Comparison of ENCODE assay signal across 24 mouse cellular contexts in genomic region chr10:8207358-8207757, GRCm38 (mm10).
A peak's percentile ranks its signal among the peaks of the same experiment; 100 is the strongest.
DNase-seq lines count a peak whose midpoint lies in the region; ATAC-seq and TF ChIP-seq lines count a peak whose summit lies in the region.
"Had no signal": no experiment of that assay in that cellular context is flagged by ENCODE, and none has a peak within 500 bp of the region (broad histone marks: within the 10 kb centered on the region; RNA-seq: fewer than 3 reads in every experiment).

No protein-coding gene starts in this region.

- DNase-seq in heart, adult 11 months, result peak; percentile 84
- DNase-seq in heart, adult 8-10 months (ENCODE audit: low spot score), result no peak
- DNase-seq in R1 (ENCODE audit: low read depth, low spot score), result peak; percentile 72
- DNase-seq in testis, postnatal 14 days (ENCODE audit: low spot score), result peak; percentile 87
- DNase-seq in layer of hippocampus, adult 9-11 months, result no peak
- DNase-seq in ovary, postnatal 36 days (ENCODE audit: low spot score), result no peak
- DNase-seq: adrenal gland, adult 2 months; adrenal gland, postnatal 10 days; adrenal gland, postnatal 25 days; B cell, adult 2 months; cerebellum, adult 11 months; cerebellum, adult 18-20 months; cerebellum, adult 8-10 months; cerebellum, adult 9-11 months; cerebellum, postnatal 14 days; cerebellum, postnatal 36 days; embryo, embryonic 11 days had no signal

- peak overlapping the region; percentile 66 for H3K4me3 ChIP-seq in testis, adult 2 months (ENCODE audit: control insufficient read depth, low read depth, low read length)
- H3K4me3 ChIP-seq: embryonic facial prominence, embryonic 13.5 days; embryonic facial prominence, embryonic 15.5 days; erythroblast, embryonic 14.5 days had no signal

- ATAC-seq in erythroid progenitor cell, adult 5-6 weeks (replicated peaks; ENCODE audit: low FRiP score, poor library complexity, severe bottlenecking), result no peak
- ATAC-seq: forebrain, embryonic 14.5 days; forebrain, embryonic 16.5 days had no signal

- TF ChIP-seq CTCF in testis, adult 2 months (IDR thresholded peaks at IDR 0.05; ENCODE audit: control insufficient read depth, insufficient read depth, insufficient replicate concordance, low read depth, low read length), result no peak

- peak overlapping the region; percentile 51; the same call in 1 of the 2 replicates for H3K27ac ChIP-seq in testis, adult 2 months (ENCODE audit: control insufficient read depth, insufficient read depth, low read depth, low read length)
- H3K27ac ChIP-seq: embryonic facial prominence, embryonic 13.5 days; embryonic facial prominence, embryonic 15.5 days had no signal

- H3K27me3 ChIP-seq in testis, adult 2 months (ENCODE audit: control insufficient read depth, insufficient read depth, low read length), result no peaks in the 10 kb centered on the region
- H3K27me3 ChIP-seq: embryonic facial prominence, embryonic 13.5 days; embryonic facial prominence, embryonic 15.5 days had no signal

- no peaks in the 10 kb centered on the region for H3K36me3 ChIP-seq in testis, adult 2 months (ENCODE audit: control insufficient read depth, insufficient read depth, low read length)
- H3K36me3 ChIP-seq: embryonic facial prominence, embryonic 13.5 days; embryonic facial prominence, embryonic 15.5 days had no signal

- TF ChIP-seq POLR2A in testis, adult 2 months (IDR thresholded peaks at IDR 0.05; ENCODE audit: control insufficient read depth, low read depth, low read length), result peak; percentile 84

- H3K4me1 ChIP-seq in testis, adult 2 months (ENCODE audit: control insufficient read depth, insufficient read depth, low read length), result peaks cover 7% of the 10 kb centered on the region
- H3K4me1 ChIP-seq: embryonic facial prominence, embryonic 15.5 days had no signal

Comparison
In these comparisons a context has a peak if more than half of its experiments do, and no peak if none do; other contexts are left out.
1. DNase-seq: peak in heart, adult 11 months (single experiment), R1 (single experiment) and testis, postnatal 14 days (single experiment); none in heart, adult 8-10 months (single experiment), layer of hippocampus, adult 9-11 months (single experiment) and ovary, postnatal 36 days (single experiment).